Mouse (Mus musculus) lung, embryonic 14.5 days (tissue): ENCODE data around the gene Pla1a. TPM values are rescaled to one million over a fixed set of nuclear protein-coding genes. Genes with fewer than 3 reads are reported as not detected.

Experiments used
- ATAC-seq: fragments of 200-750 bp; cut with Nextera tagmentation; 2 replicates; pipeline ENCODE4 v1.8.0; 2017; ENCODE audit warnings: mild to moderate bottlenecking, moderate TSS enrichment, moderate library complexity; ENCODE audit not compliant: insufficient read depth
- DNase-seq: peaks from one replicate; pipeline ENCODE4 v3.0.0-alpha.2; 2015
- H3K27ac ChIP-seq: fragments of 300-500 bp; sonication (generic); 2 replicates; pipeline ENCODE4 v1.5.1; 2014; ENCODE audit warnings: low read depth, mild to moderate bottlenecking, moderate library complexity
- H3K27me3 ChIP-seq: fragments of 300-500 bp; sonication (generic); 2 replicates; pipeline ENCODE4 v1.6.1; 2014; ENCODE audit warnings: low read length, control low read depth; ENCODE audit not compliant: insufficient read depth
- H3K36me3 ChIP-seq: fragments of 300-500 bp; sonication (generic); 2 replicates; pipeline ENCODE4 v1.6.1; 2014; ENCODE audit warnings: control low read depth; ENCODE audit not compliant: insufficient read depth
- H3K4me1 ChIP-seq: fragments of 300-500 bp; sonication (generic); 2 replicates; pipeline ENCODE4 v1.6.1; 2014; ENCODE audit warnings: antibody characterized with exemption, control low read depth; ENCODE audit not compliant: insufficient read depth
- H3K4me2 ChIP-seq: fragments of 300-500 bp; sonication (generic); 2 replicates; pipeline ENCODE4 v1.6.1; 2014; ENCODE audit warnings: mild to moderate bottlenecking
- H3K4me3 ChIP-seq: fragments of 300-500 bp; sonication (generic); 2 replicates; pipeline ENCODE4 v1.5.1; 2014; ENCODE audit warnings: low read depth, low read length
- H3K9ac ChIP-seq: fragments of 300-500 bp; sonication (generic); 2 replicates; pipeline ENCODE4 v1.6.1; 2014
- H3K9me3 ChIP-seq: fragments of 300-500 bp; sonication (generic); 2 replicates; pipeline ENCODE4 v1.6.1; 2016; ENCODE audit warnings: low read depth, low read length, control low read depth
- CTCF ChIP-seq: IDR thresholded peaks from 2 replicates; pipeline ENCODE4 v1.5.1; 2016; ENCODE audit warnings: antibody characterized with exemption, low read depth
- WGBS: fragments of 180-500 bp; shearing (Covaris S2); extraction: QIAGEN DNeasy Blood & Tissue Kit; methylation state at CpG from one replicate; pipeline ENCODE4 v1.1.7; 2014; 5-methylcytosine and 5-hydroxymethylcytosine counted together
- polyA plus RNA-seq: library from polyadenylated mRNA; unstranded; fragments of >200 nt; fragmentation: Nextera tagmentation; extraction: Ambion mirVana; gene quantifications from 2 replicates; pipeline ENCODE4 v1.2.1, GENCODE M21; 2014

Pla1a gene
- polyA plus RNA-seq, 1 experiment from 2014 or later = 0.14 TPM

DNA sequence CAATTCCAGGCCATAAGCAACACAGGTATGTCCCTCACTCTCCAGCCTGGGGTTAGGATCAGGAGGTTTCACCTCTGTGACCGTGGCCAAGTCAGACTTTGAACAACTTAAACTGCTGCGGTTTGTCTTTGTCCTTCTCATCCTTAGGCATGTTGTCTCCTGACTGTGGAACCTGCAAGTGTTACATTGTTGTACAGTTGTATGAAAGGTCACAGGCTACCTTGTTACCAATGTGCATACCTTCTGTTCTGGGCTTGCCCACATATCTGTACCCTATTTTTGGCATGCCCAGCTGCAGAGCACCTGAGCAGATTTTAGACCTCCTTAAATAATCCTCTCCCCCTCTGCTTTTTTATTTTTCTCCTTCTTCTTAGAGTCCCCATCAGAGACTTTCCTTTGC lies 73.7 kb downstream of the Pla1a start:
- no peaks in the 10 kb centered on the region for H3K27me3 ChIP-seq
- ATAC-seq (no peak), DNase-seq (no peak)
- no peak for TF ChIP-seq CTCF
- no peak overlapping the region for H3K4me3 ChIP-seq
- H3K9ac ChIP-seq = no peak overlapping the region
- H3K4me2 ChIP-seq = no peak overlapping the region
- H3K27ac ChIP-seq = no peak overlapping the region
- 0 out of 2 replicates have a peak, but pooled peaks cover 6% of the 10 kb centered on the region for H3K36me3 ChIP-seq
- no peaks in the 10 kb centered on the region for H3K9me3 ChIP-seq
- WGBS = 83% methylated on average over 2 of the region's 2 CpGs
- H3K4me1 ChIP-seq = peaks cover 5% of the 10 kb centered on the region; the same call in 1 of the 2 replicates

DNA sequence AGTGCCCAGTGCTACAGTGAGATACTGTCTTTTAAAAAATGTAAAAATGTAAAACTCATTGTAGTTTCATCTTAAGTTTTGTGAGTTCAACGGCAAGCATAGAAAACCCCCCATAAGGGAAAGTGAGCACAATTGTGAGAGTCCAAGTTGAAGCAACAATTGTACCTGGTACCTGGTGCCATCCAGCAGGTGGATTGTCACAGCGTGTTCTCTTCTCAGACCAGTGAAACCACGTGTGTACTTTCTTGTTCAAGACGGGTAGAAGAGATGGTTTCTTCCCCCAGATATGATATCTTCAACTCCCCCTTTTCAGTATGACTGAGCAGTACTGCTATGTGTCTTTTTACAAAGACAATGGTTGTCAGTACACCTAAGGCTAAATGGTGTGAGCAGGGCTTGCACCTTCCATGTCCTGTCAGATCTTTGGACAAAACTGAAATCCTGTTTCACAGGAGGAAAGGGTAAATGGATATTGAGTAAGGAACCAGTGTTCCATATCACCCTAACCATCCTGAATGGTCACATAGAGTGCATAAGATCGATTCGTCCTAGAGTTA lies 74.6 kb downstream of the Pla1a start:
- ATAC-seq = no peak
- no peak overlapping the region for H3K27ac ChIP-seq
- no peak for TF ChIP-seq CTCF
- no peak overlapping the region for H3K4me2 ChIP-seq
- H3K4me1 ChIP-seq = peaks cover 5% of the 10 kb centered on the region; the same call in 1 of the 2 replicates
- no peak overlapping the region for H3K9ac ChIP-seq
- H3K9me3 ChIP-seq = no peaks in the 10 kb centered on the region
- no peak for DNase-seq
- peaks cover 10% of the 10 kb centered on the region; the same call in 1 of the 2 replicates for H3K36me3 ChIP-seq
- no peak overlapping the region for H3K4me3 ChIP-seq
- no peaks in the 10 kb centered on the region for H3K27me3 ChIP-seq
- 92% methylated on average over 6 of the region's 6 CpGs for WGBS

DNA sequence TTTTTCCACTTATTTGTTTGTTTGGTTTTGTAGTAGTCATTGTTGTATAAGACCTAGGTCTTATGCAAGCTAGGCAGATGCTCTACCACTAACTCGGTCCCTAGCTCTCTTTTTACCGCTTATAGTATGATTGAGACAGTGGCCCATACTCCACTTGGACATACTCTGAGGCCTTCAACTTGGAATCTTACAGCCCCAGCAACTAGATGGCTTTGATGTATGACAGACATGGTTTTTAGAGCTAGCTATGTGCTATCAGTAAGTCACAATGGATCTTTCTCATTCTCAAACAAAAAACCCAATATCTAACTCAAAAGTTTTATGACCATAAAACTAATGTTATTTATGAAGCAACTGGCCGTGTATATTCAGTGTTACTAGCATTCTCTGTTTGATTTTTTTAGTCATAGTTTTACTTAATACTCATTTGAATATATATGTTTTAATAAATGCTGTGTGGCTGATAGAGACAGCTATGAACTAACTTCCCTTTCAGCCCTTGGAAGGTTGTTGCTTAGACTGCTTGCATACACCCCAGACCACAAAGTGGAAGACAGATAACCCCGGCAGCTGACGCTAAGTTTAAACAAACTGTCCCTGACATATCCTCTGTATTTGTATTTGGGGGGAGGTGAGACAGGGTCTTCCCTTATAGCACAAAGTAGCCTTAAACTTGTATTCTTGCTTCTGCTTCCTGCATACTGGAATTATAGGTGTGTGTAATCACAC lies 78.6 kb downstream of the Pla1a start:
- Histone ChIP-seq H3K9me3 (no peaks in the 10 kb centered on the region), H3K27ac (no peak overlapping the region), H3K4me3 (no peak overlapping the region), H3K4me1 (no peaks in the 10 kb centered on the region), H3K36me3 (peaks cover 37% of the 10 kb centered on the region), H3K9ac (no peak overlapping the region), H3K27me3 (no peaks in the 10 kb centered on the region), H3K4me2 (no peak overlapping the region)
- no peak for ATAC-seq
- 53% methylated on average over 5 of the region's 5 CpGs for WGBS
- no peak for DNase-seq
- TF ChIP-seq CTCF = no peak

DNA sequence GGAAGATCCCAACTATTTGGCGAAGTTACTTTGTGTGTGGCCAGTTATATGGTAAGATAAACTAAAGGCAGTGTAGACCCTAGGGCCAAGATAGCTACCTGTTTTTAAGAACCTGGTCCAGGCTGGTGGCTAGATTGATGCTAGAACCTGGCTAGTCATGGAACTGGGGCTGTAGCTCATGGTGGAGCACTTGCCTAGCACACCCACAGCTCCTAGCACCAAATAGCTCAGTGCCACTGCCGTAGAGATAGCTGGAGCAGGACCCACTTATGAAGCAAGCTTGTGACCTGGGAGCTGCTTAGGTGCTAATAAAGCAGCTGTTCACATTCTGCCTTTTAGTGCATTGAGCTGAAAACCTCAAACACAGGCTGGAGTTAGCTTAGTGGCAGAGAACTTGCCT lies 79.3 kb downstream of the Pla1a start:
- WGBS = 86% methylated on average over 2 of the region's 2 CpGs
- Histone ChIP-seq H3K27ac (no peak overlapping the region), H3K9ac (no peak overlapping the region), H3K4me2 (no peak overlapping the region), H3K4me3 (no peak overlapping the region), H3K4me1 (no peaks in the 10 kb centered on the region), H3K9me3 (no peaks in the 10 kb centered on the region), H3K36me3 (peaks cover 37% of the 10 kb centered on the region), H3K27me3 (no peaks in the 10 kb centered on the region)
- ATAC-seq (no peak), DNase-seq (no peak)
- no peak for TF ChIP-seq CTCF

DNA sequence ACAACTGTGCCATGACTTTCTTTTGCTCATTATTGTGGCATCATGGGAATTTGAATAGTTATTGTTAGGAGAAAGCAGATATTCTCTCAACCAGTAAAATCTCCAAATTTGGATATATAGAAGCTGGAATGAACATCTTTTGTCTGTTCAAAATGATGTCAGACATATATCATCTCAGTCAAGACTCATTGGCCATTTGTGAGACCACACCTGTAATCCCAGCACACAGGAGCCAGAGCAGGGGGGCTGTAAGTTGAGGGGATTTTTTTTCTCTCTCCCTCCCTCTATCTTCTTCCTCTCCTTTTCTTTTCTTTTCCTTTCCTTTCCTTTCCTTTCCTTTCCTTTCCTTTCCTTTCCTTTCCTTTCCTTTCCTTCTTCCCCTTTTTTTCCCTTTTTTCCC lies 80.1 kb downstream of the Pla1a start:
- no peak for TF ChIP-seq CTCF
- no peaks in the 10 kb centered on the region for H3K27me3 ChIP-seq
- DNase-seq (no peak), ATAC-seq (no peak)
- no peaks in the 10 kb centered on the region; the same call in 1 of the 2 replicates for H3K4me1 ChIP-seq
- no peak overlapping the region for H3K4me2 ChIP-seq
- H3K9ac ChIP-seq = no peak overlapping the region
- H3K4me3 ChIP-seq = no peak overlapping the region
- no peak overlapping the region for H3K27ac ChIP-seq
- no peaks in the 10 kb centered on the region for H3K9me3 ChIP-seq
- H3K36me3 ChIP-seq = peaks cover 37% of the 10 kb centered on the region

DNA sequence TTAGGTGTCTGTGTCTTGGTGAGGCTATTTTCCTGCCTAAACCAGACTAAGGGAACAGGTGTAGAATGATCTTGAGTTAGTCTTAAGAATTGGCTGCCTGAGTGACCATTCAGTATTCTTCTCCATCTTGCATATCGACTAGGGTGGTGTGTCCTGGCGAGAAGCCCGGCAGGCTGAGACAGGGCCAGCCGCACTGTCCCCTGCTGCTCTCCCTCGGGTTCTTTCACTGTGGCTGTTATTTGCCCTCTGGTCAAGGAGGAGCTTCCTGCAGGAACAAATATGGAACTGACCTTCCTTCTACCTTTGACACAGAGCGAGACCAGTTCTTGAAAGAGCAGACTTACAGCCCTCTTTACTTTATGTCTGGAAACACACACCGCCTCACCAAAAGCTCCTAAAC lies 80.9 kb downstream of the Pla1a start:
- no peak for DNase-seq
- Histone ChIP-seq H3K9me3 (no peaks in the 10 kb centered on the region), H3K27ac (no peak overlapping the region), H3K27me3 (no peaks in the 10 kb centered on the region), H3K9ac (no peak overlapping the region), H3K4me3 (no peak overlapping the region), H3K4me1 (no peaks in the 10 kb centered on the region; the same call in 1 of the 2 replicates), H3K4me2 (no peak overlapping the region), H3K36me3 (peaks cover 37% of the 10 kb centered on the region)
- WGBS = 66% methylated on average over 7 of the region's 7 CpGs
- no peak for TF ChIP-seq CTCF
- ATAC-seq = no peak

DNA sequence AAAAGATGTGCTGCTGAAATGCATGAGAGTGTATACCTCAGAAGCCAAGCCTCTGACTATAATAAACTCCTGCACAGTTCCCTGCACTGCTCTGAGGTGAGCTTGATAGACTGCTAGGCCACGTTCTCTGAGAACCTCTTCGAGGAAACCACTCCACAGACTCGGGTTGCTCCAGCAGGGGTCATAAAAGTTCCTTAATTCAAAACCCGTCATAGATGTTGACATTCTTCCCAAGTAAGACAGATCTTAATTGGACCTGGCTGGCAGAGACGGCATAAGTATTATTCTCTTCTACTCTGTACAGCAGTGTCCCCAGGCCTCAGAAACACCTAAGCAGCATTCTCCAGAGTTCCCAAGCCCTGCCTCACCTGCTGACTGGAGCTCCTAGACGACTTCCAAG lies 82.0 kb downstream of the Pla1a start:
- 37% methylated on average over 6 of the region's 6 CpGs for WGBS
- Histone ChIP-seq H3K4me1 (no peaks in the 10 kb centered on the region; the same call in 1 of the 2 replicates), H3K27me3 (no peaks in the 10 kb centered on the region), H3K36me3 (peaks cover 33% of the 10 kb centered on the region), H3K9me3 (no peaks in the 10 kb centered on the region), H3K27ac (no peak overlapping the region), H3K4me3 (no peak overlapping the region), H3K4me2 (no peak overlapping the region), H3K9ac (no peak overlapping the region)
- DNase-seq (no peak), ATAC-seq (no peak)
- no peak for TF ChIP-seq CTCF
